Mouse (Mus musculus) hindbrain, embryonic 10.5 days (tissue): ENCODE measurements around the gene Hnrnpk. TPM values are rescaled to one million over a fixed set of nuclear protein-coding genes. Genes with fewer than 3 reads are reported as not detected.

Experiments
- DNase-seq: peaks from one replicate; pipeline ENCODE4 v3.0.0-alpha.2; 2017; ENCODE audit warnings: low spot score
- H3K27ac ChIP-seq: fragments of 300-500 bp; sonication (generic); 2 replicates; pipeline ENCODE4 v1.5.1; 2016; ENCODE audit warnings: mild to moderate bottlenecking, moderate library complexity
- H3K27me3 ChIP-seq: fragments of 300-500 bp; sonication (generic); 2 replicates; pipeline ENCODE4 v1.6.1; 2016; ENCODE audit warnings: mild to moderate bottlenecking; ENCODE audit not compliant: poor library complexity, insufficient read depth, severe bottlenecking
- H3K36me3 ChIP-seq: fragments of 300-500 bp; sonication (generic); 2 replicates; pipeline ENCODE4 v1.6.1; 2016; ENCODE audit warnings: mild to moderate bottlenecking, moderate library complexity
- H3K4me1 ChIP-seq: fragments of 300-500 bp; sonication (generic); replicated peaks from 2 replicates; pipeline ENCODE4 v1.6.1; 2016; ENCODE audit warnings: mild to moderate bottlenecking
- H3K4me3 ChIP-seq: fragments of 300-500 bp; sonication (generic); 2 replicates; pipeline ENCODE4 v1.5.1; 2016; ENCODE audit warnings: mild to moderate bottlenecking, moderate library complexity
- H3K9me3 ChIP-seq: fragments of 300-500 bp; sonication (generic); 2 replicates; pipeline ENCODE4 v1.6.1; 2016; ENCODE audit warnings: mild to moderate bottlenecking, moderate library complexity
- WGBS: fragments of 180-500 bp; shearing (Covaris S2); methylation state at CpG from one replicate; pipeline ENCODE4 v1.1.7; 2016; 5-methylcytosine and 5-hydroxymethylcytosine counted together
- microRNA counts: library from miRNA; unstranded; fragments of <30 nt; microRNA quantifications from one replicate; lab custom pipeline; 2017
- polyA plus RNA-seq: library from polyadenylated mRNA; unstranded; fragments of >200 nt; fragmentation: Nextera tagmentation; extraction: Ambion mirVana; gene quantifications from 2 replicates; pipeline ENCODE4 v1.2.1, GENCODE M21; 2016

Hnrnpk gene
- polyA plus RNA-seq, 1 experiment from 2014 or later: 1,809 TPM

DNA sequence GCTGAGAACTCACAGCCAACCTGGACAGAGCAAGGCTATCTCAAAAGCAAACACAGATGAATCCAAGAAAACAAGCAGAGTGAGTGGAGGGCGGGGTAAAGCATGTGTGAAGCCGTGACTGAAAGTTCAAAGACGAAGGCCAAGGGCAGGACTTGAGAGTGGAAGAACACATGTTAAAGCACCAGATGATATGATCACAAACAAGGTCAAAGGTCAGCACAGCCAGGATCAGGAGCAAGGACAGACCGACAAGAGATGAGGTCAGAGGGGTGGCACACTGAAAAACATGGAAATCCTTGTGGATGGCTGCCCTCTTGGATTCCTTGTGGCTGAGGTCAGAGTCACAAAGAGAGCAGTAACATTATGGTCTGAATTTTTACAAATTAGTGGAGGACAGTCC lies 52.5 kb downstream of the Hnrnpk start:
- no peak for DNase-seq
- H3K27ac ChIP-seq: no peak overlapping the region
- WGBS: 68% methylated on average over 4 of the region's 4 CpGs
- no peaks in the 10 kb centered on the region for H3K27me3 ChIP-seq
- no peak overlapping the region for H3K4me3 ChIP-seq
- H3K36me3 ChIP-seq: no peaks in the 10 kb centered on the region
- H3K4me1 ChIP-seq: no peaks in the 10 kb centered on the region
- H3K9me3 ChIP-seq: no peaks in the 10 kb centered on the region

DNA sequence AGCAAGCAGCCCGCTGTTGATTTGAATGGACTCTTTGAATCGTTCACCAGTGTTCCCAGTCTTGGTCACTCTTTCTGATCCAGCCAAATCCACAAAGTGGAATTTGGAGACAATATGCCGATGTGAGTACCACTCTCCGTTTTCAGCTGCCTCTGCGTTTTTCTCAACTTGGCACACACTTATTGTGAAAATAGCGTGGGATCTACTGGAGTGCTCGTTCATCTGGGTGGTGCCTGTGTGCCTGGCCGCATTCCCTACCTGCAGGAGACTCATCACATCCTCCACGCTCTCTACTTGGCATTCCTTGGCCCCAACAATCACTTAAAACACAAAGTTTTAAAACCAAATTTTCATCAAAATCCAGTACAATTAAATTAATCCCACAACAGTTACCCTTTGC lies 58.6 kb downstream of the Hnrnpk start:
- Histone ChIP-seq H3K4me1 (no peaks in the 10 kb centered on the region), H3K27ac (no peak overlapping the region), H3K4me3 (no peak overlapping the region), H3K27me3 (no peaks in the 10 kb centered on the region), H3K9me3 (no peaks in the 10 kb centered on the region), H3K36me3 (no peaks in the 10 kb centered on the region)
- 89% methylated on average over 9 of the region's 9 CpGs for WGBS
- no peak for DNase-seq

MicroRNA genes within 50 kb of the gene (microRNA counts, 519-probe panel; counts per million panel counts)
- microRNA mmu-miR-7a (lab: Ali Mortazavi, UCI): 1,255 counts per million, percentile 77 among the panel's probes with 10 or more counts

Other genes starting within 250 kb of the Hnrnpk start
- 57.1 and 66.7 TPM in 2 replicates for gene Idnk, start 245.7 kb downstream of the Hnrnpk start, polyA plus RNA-seq
- 134 and 142 TPM in 2 replicates for gene Ubqln1, start 187.7 kb downstream of the Hnrnpk start, polyA plus RNA-seq
- 23.2 and 23.6 TPM in 2 replicates for gene Gkap1, start 127.6 kb downstream of the Hnrnpk start, polyA plus RNA-seq
- 0.72 and 1.5 TPM in 2 replicates for gene Kif27, start 44.2 kb downstream of the Hnrnpk start, polyA plus RNA-seq
- gene 2210016F16Rik, start 18.1 kb downstream of the Hnrnpk start, polyA plus RNA-seq: 30.4 and 30.5 TPM in 2 replicates
- 24.1 and 28.2 TPM in 2 replicates for gene Rmi1, start 1.1 kb downstream of the Hnrnpk start, polyA plus RNA-seq
- not detected in 2 replicates for gene Slc28a3, start 207.5 kb upstream of the Hnrnpk start, polyA plus RNA-seq